In genomic region chr10:40212443-40213169, GRCm38 (mm10) we compare ENCODE assay signal across 8 mouse cellular contexts. TPM values are rescaled to one million over a fixed set of nuclear protein-coding genes. Genes with fewer than 3 reads are reported as not detected.
DNase-seq lines count a peak whose midpoint lies in the region; ATAC-seq lines count a peak whose summit lies in the region.

No protein-coding gene starts in this region.

- no peaks in the 10 kb centered on the region for H3K36me3 ChIP-seq in hindbrain, embryonic 15.5 days

- H3K9me3 ChIP-seq in hindbrain, embryonic 15.5 days: no peaks in the 10 kb centered on the region

- no peaks in the 10 kb centered on the region for H3K27me3 ChIP-seq in hindbrain, embryonic 15.5 days

- peak; percentile 90 for DNase-seq in T-cell, adult 2 months (ENCODE audit: low spot score)
- peak; percentile 83 to 88 for DNase-seq in cerebellum, postnatal 36 days
- DNase-seq in gastrocnemius, adult 18-20 months (ENCODE audit: low spot score): peak; percentile 95
- peak; percentile 80 to 87 for DNase-seq in layer of hippocampus, postnatal 36 days
- DNase-seq in lung, postnatal 25 days (ENCODE audit: low spot score): peak; percentile 94
- peak; percentile 71 for DNase-seq in retina, postnatal 7 days (ENCODE audit: low read depth, low spot score)
- DNase-seq in urinary bladder, adult 18-20 months (ENCODE audit: low spot score in 2 of 2): peak; percentile 72 to 84

- H3K4me3 ChIP-seq in hindbrain, embryonic 15.5 days: no peak overlapping the region

- peak; percentile 76; the same call in 1 of the 2 replicates for ATAC-seq in hindbrain, embryonic 15.5 days (ENCODE audit: low FRiP score, low read depth)

- no peaks in the 10 kb centered on the region for H3K4me1 ChIP-seq in hindbrain, embryonic 15.5 days (replicated peaks)

- WGBS in hindbrain, embryonic 15.5 days: 34% methylated on average over 13 of the region's 13 CpGs

- no peak overlapping the region for H3K4me2 ChIP-seq in hindbrain, embryonic 15.5 days

- H3K27ac ChIP-seq in hindbrain, embryonic 15.5 days (replicated peaks): no peak overlapping the region

- no peak overlapping the region for H3K9ac ChIP-seq in hindbrain, embryonic 15.5 days

RNA-seq across cellular contexts. Expression of gene Rpf2, which starts 34.2 kb away (rescaled TPM):
- total RNA-seq in gastrocnemius, adult 18-20 months (2021): 10 to 100 TPM; 15.6 to 16.1 TPM
- 63.7 and 66.1 TPM in 2 replicates for polyA plus RNA-seq in hindbrain, embryonic 15.5 days (2015; fragmentation: Nextera tagmentation; extraction: Ambion mirVana)
- total RNA-seq in layer of hippocampus, postnatal 36 days (2021): 10 to 100 TPM; 19.4 to 22.4 TPM

RNA-seq across cellular contexts. Expression of gene Gtf3c6, which starts 45.3 kb away (rescaled TPM):
- 10 to 100 TPM; 27.1 to 34.8 TPM for total RNA-seq in gastrocnemius, adult 18-20 months (2021)
- polyA plus RNA-seq in hindbrain, embryonic 15.5 days (2015; fragmentation: Nextera tagmentation; extraction: Ambion mirVana): 77.2 and 79.3 TPM in 2 replicates
- 10 to 100 TPM; 23.7 to 29.4 TPM for total RNA-seq in layer of hippocampus, postnatal 36 days (2021)
